Mouse (Mus musculus) cerebellum, adult 2 months (tissue): ENCODE data around the gene Cygb. TPM values are rescaled to one million over a fixed set of nuclear protein-coding genes. Genes with fewer than 3 reads are reported as not detected.

Experiments
- DNase-seq, 2 experiments: peaks; one replicate each; pipeline ENCODE4 v3.0.0; 2021
- H3K27ac ChIP-seq: fragments of 200-500 bp; 2 replicates; pipeline ENCODE4 v1.5.1; 2012; ENCODE audit warnings: low read length, control low read depth, inconsistent platforms; ENCODE audit not compliant: insufficient read depth
- H3K27me3 ChIP-seq: fragments of 200-500 bp; 2 replicates; pipeline ENCODE4 v1.6.1; 2012; ENCODE audit warnings: inconsistent platforms, mild to moderate bottlenecking, low read length, moderate library complexity; ENCODE audit not compliant: control insufficient read depth, insufficient read depth
- H3K4me1 ChIP-seq: fragments of 200-500 bp; 2 replicates; pipeline ENCODE4 v1.6.1; 2011; ENCODE audit warnings: low read length; ENCODE audit not compliant: control insufficient read depth, insufficient read depth
- H3K4me3 ChIP-seq: fragments of 200-500 bp; replicated peaks from 2 replicates; pipeline ENCODE3; 2011; ENCODE audit warnings: mild to moderate bottlenecking, low read depth, low read length, control low read depth; ENCODE audit not compliant: insufficient read depth
- CTCF ChIP-seq: fragments of 200-500 bp; IDR thresholded peaks from 2 replicates; pipeline ENCODE4 v1.5.1; 2011; ENCODE audit warnings: low read depth, mild to moderate bottlenecking, control low read depth, low read length, moderate library complexity, borderline replicate concordance; ENCODE audit not compliant: insufficient read depth
- POLR2A ChIP-seq: fragments of 200-500 bp; IDR thresholded peaks from 2 replicates; pipeline ENCODE4 v1.6.1; 2011; ENCODE audit warnings: low read length, control low read depth, borderline replicate concordance; ENCODE audit not compliant: insufficient read depth
- WGBS: fragments of 180-500 bp; shearing (Covaris S2); methylation state at CpG from one replicate; pipeline ENCODE4 v1.1.7; 2018; 5-methylcytosine and 5-hydroxymethylcytosine counted together
- polyA plus RNA-seq: library from polyadenylated mRNA; depleted of rRNA; stranded (reverse); fragments of >200 nt; gene quantifications from 2 replicates; pipeline ENCODE4 v1.2.3, GENCODE M21; 2012; rRNA removed

Gene Cygb
- 105 and 113 TPM in 2 replicates for polyA plus RNA-seq

DNA sequence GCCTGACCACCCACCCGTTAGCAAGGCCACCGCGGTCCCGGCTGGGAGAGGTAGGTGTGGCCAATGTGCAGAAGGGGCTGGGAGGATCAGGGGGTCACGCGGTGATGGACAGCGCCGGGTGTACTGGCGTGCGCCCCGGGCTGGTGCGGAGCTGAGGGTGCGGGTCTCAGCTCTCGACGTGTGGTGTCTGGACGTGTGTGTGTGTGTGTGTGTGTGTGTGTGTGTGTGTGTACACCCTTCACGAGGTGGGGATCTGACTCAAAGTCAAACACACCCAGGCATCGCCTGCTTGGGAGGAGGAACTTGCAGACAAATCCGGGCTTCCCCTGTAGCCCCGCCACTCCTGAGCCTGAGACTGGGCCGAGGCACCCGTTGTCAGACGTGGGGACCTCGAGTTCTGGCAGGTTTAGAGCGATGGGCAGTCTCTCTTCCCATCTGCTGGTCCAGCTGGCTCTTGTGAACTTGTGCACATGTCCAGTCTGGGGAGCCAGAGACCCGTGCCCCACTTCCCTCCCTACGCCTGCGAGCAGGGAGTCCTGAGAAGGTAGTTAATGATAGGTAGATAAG, at the start of gene Cygb:
TSS of gene Cygb (minus strand) at position 59 of the 567 bp plus-strand sequence.
- Histone ChIP-seq H3K4me1 (peaks cover 45% of the 10 kb centered on the region), H3K27me3 (no peaks in the 10 kb centered on the region), H3K27ac (peak within 1 kb of the TSS; percentile 67), H3K4me3 (peak within 1 kb of the TSS; percentile 75)
- TF ChIP-seq POLR2A = no peak
- no peak for TF ChIP-seq CTCF
- DNase-seq = peak; percentile 81 to 86
- whole genome bisulfite sequencing = 2% methylated on average over 28 of the region's 28 CpGs

DNA sequence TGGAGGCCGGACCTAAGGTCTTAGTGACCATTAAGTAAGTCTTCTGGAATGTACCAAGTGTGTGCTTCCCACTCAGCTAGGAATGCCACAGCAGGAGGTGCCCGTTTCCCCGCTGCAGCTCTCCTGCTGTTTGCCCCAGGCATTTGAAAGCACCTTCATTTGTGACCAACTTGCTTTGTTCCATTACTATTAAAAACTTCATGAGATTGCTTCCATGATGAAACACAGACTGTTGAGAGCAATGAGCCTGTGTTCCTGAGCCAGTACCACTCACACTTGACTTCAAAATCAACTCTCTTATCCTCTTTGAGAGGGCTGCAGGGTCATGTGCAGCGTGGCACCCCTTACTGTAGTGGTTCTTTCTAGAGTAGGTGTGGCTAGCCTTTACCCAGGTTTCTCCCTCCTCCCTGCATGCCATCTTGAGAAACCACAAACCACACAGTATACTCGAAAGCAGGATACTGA, 47.3 kb upstream of the Cygb start:
- no peak for DNase-seq
- Histone ChIP-seq H3K4me3 (no peak overlapping the region), H3K27ac (no peak overlapping the region), H3K27me3 (no peaks in the 10 kb centered on the region; the same call in 1 of the 2 replicates), H3K4me1 (no peaks in the 10 kb centered on the region)
- TF ChIP-seq POLR2A = no peak
- TF ChIP-seq CTCF = no peak
- WGBS = 59% methylated on average over 5 of the region's 5 CpGs

DNA sequence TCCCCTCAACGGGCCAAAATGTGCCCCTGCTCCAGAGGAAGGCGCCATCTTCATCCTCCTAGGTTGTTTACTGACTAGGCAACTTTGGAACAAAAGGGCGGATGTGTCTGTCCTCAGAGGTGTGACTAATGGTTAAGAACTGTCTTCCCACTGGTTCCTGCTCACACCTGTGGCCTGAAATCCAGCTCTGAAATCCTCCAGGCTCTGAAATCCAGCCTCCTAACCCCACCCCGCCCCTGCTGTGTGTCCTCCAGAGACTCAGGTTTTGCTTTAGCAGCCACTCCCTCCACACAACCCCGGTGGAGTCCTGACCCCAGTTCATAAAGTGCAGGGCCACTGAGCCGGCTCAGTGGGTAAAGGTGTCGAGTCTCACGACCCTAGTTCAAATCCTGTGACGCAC, 43.4 kb upstream of the Cygb start:
- 81% methylated on average over 9 of the region's 9 CpGs for WGBS
- TF ChIP-seq POLR2A = no peak
- no peak for TF ChIP-seq CTCF

DNA sequence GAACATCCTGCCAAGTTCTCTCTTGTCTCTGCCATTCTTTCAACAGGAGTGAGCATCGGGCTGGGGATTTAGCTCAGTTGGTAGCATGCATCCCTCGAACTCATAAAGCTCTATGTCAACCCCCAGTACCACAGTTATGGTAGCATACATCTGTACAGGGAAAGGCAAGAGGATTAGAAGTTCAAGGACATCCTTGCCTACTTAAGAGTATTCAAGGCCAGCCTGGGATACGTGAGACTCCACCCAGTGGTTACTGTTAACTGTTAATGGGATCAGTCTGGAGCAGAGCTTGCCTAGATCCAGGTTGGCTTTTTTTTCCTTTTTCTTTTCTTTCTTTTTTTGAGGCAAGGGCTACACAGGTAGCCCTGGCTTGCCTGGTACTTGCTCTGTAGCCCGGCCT, 42.3 kb upstream of the Cygb start:
- TF ChIP-seq CTCF (no peak), POLR2A (no peak)
- WGBS = 67% methylated on average over 4 of the region's 4 CpGs
- no peak overlapping the region for H3K4me3 ChIP-seq
- H3K27me3 ChIP-seq = no peaks in the 10 kb centered on the region; the same call in 1 of the 2 replicates
- H3K27ac ChIP-seq = no peak overlapping the region
- H3K4me1 ChIP-seq = no peaks in the 10 kb centered on the region; the same call in 1 of the 2 replicates
- no peak for DNase-seq

More for the DNA sequence above, 43.4 kb upstream of the Cygb start:
- no peak for DNase-seq
- Histone ChIP-seq H3K4me1 (no peaks in the 10 kb centered on the region; the same call in 1 of the 2 replicates), H3K27ac (no peak overlapping the region), H3K4me3 (no peak overlapping the region), H3K27me3 (no peaks in the 10 kb centered on the region; the same call in 1 of the 2 replicates)

DNA sequence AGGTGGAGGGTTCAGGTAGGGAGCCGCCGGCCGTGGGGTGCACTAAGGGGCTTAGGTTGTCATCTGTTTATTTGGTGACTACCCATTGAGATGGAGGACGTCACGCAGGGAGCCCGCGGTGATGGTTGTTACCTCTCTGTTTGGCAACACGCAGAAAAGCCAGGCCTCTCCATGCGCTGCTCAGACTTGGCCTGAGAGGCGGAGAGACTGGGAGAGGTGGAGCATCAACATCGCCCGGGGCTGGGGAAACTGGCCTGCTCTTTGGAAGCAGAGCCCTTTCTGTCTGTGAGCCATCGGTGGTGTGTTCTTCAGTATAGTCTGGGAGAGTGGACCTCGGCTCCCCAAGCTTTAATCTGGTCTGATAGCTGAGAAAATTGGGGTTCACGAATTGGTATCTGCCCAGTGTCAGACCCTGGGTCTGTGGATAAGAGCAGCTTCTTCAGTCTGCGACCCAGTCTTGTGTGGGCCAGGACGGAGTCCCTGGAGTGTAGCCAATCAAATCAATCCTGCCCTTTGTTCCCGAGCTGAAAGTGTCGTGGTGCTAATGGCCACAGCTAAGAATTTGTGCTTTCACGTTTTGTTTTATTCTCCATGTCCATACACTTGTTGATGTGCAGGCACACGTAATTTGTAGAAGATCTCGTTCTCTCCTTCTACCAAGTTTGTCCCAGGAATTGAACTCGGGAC, 41.2 kb upstream of the Cygb start:
- Histone ChIP-seq H3K4me3 (no peak overlapping the region), H3K4me1 (no peaks in the 10 kb centered on the region; the same call in 1 of the 2 replicates), H3K27ac (no peak overlapping the region), H3K27me3 (no peaks in the 10 kb centered on the region; the same call in 1 of the 2 replicates)
- no peak for DNase-seq
- WGBS = 28% methylated on average over 23 of the region's 23 CpGs
- TF ChIP-seq POLR2A (no peak), CTCF (no peak)

DNA sequence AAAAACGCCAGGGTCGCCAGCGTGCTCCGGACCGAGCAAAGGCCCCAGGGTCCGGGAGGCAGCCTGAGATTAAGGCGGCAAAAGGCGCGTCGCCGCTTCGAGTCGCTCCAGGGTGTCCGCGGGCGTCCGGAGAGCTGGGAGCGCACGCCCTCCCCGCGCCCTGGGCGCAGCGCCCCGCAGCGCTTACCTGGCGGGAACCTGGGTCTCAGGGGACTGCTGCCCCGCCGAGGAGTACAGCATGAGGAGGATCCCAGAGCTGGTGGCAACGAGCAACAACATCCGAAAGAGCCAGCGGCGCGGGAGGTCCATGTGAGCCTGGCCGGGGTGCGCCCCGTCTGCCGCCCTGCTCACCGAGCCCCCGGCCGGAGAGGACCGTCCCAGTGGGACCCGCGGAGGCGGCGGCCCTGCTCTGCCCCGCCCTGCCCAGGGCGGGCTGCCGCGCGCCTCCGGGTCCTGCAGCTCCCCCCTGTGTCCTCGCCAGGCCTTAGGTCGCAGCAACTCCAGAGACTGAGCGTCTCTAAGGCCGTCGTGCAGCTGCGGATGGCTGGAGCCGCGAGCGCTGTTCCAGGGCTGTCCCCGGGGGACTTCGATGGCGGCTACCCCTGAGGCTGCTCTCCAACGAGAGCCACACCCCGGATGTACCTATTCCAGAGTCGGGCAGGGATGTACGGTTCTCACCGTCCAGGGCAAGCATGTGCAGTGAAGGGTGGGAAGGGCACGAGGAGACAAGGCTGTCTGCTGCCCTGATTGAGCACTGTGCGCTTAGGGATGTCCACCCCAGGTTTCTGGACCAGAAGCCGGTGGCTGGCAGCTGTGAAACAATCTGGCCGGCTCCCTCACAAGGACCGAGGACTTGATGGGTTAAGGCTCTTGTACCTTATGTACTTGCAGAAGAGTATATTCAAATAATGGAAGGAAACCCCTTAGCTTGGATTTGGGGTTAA, 40.4 kb upstream of the Cygb start:
- H3K27ac ChIP-seq = no peak overlapping the region; the same call in 1 of the 2 replicates
- DNase-seq = no peak
- TF ChIP-seq CTCF (no peak), POLR2A (no peak)
- no peak overlapping the region for H3K4me3 ChIP-seq
- H3K4me1 ChIP-seq = no peaks in the 10 kb centered on the region; the same call in 1 of the 2 replicates
- no peaks in the 10 kb centered on the region; the same call in 1 of the 2 replicates for H3K27me3 ChIP-seq
- WGBS = 6% methylated on average over 72 of the region's 73 CpGs

DNA sequence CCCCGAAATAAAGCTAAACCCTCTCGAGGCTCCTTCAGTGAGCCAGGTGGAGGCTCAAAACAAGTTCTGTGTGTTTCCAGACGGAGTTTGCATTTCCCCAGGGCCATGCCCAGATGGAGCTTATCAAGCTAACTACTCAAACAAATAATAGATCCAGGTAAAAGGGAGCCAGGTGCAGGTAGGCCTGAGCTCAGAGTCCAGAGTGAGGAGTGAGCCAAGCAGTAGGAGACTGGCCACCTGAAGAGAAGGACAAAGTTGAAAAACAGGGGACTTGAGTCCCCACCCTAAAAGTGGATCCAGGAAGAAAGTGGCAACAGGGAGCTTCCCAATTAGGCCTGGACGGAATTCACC, 39.8 kb upstream of the Cygb start:
- no peaks in the 10 kb centered on the region; the same call in 1 of the 2 replicates for H3K4me1 ChIP-seq
- H3K27ac ChIP-seq = no peak overlapping the region
- no peak for DNase-seq
- WGBS = 65% methylated on average over 4 of the region's 4 CpGs
- TF ChIP-seq POLR2A = no peak
- TF ChIP-seq CTCF = no peak
- H3K27me3 ChIP-seq = no peaks in the 10 kb centered on the region; the same call in 1 of the 2 replicates
- H3K4me3 ChIP-seq = no peak overlapping the region
